Mouse (Mus musculus) heart, postnatal 0 days (tissue): ENCODE results near the gene Gm45713.

ENCODE experiments used
- CTCF ChIP-seq: IDR thresholded peaks from 2 replicates; pipeline ENCODE4 v1.5.1; 2016; ENCODE audit warnings: antibody characterized with exemption, control low read depth, low read depth
- EP300 ChIP-seq: IDR thresholded peaks from 2 replicates; pipeline ENCODE4 v1.6.1; 2016; ENCODE audit warnings: antibody characterized with exemption, low read depth

DNA sequence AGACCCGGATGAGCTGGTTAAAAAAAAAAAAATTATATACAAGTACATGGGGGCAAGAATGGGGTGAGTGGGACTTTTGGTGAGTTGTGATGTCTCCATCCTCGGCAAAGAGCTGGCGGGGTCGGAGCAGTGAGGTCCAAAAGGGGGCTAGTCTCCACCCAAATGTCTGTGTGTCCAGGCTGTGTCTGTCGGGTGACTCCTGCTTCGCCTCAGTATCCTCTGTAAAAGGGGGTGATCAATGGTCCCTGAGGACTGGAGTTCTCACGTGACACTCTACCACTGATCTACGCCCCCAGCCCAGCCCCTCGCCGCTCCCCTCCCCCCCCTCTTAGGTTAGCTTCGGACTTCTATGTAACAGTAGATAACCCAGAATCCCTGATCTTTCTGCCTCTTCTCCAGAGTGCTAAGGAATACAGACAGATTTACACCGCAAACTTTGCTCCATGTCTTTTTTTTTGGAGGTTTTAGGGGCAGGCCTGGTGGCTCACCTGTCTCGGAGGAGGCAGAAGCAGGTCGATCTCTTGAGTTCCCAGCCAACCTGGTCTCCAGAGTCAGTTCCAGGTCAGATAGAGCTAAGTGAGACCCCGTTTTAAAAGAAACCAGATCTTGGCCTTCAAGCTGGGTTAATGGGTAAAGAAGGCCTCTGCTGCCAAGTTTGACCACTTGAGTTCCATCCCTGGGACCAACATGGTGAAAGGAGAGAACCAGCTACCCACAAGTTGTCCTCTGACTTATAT lies 6.1 kb downstream of the Gm45713 start:
- TF ChIP-seq CTCF = no peak
- TF ChIP-seq EP300 = no peak
